Mouse (Mus musculus): ENCODE data around the gene Gm45844. TPM values are rescaled to one million over a fixed set of nuclear protein-coding genes. Genes with fewer than 3 reads are reported as not detected.

The Gm45844 gene
- polyA plus RNA-seq (2012; ENCODE audit: low replicate concordance) = 0.07 TPM in 1 of 2 replicates, not detected in the other

DNA sequence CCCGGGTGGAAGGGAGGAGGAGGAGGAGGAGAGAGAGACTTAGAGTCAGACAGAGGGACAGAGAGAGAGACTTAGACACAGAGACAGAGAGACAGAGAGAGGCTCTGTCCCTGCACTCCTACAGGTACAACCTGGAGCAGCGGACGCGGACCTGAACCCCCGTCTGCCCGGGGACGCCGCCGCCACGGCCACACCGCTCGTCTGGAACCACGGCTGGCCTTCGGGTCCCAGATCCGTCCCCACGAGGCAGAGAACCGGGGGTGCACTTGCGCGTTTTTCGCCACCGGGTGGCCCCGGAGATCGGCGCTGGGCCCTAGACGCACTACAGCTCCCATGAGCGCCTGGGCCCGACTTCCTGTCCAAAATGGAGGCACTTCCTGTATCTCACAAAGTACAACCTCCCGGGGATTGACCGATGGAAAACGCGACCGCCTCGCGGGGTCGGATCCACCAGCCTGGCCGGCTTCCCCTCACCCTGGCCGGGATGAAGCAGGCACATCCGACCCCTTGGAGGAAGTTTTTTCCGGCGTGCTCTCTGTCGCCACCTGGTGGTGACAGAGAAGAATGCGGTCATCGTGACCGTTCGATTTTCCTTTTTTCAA, at the start of gene Gm45844:
Gm45844 (minus strand) TSS at position 324 of the 602 bp plus-strand sequence.

DNA sequence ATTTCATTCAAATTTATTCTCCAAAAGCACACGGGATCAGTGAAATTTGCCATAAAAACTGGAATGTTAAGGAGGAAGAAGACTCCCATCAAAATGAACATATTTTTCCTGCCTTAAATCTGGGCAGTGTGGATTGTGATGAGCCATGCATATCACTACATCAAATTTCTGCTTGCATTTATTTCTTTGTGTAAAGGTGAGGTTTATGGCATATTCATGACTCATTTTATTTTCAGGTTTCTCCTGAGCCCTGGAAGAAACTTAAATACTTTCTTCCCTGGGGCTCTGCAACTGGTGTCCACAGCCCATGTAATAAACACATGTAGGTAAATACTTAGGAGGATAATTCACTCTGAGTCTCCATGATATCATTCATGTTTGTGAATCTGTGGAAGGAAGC, 30.9 kb downstream of the Gm45844 start, which contains the start of gene Vmn2r29:
Vmn2r29 (minus strand) TSS at position 101 of the 400 bp plus-strand sequence.

DNA sequence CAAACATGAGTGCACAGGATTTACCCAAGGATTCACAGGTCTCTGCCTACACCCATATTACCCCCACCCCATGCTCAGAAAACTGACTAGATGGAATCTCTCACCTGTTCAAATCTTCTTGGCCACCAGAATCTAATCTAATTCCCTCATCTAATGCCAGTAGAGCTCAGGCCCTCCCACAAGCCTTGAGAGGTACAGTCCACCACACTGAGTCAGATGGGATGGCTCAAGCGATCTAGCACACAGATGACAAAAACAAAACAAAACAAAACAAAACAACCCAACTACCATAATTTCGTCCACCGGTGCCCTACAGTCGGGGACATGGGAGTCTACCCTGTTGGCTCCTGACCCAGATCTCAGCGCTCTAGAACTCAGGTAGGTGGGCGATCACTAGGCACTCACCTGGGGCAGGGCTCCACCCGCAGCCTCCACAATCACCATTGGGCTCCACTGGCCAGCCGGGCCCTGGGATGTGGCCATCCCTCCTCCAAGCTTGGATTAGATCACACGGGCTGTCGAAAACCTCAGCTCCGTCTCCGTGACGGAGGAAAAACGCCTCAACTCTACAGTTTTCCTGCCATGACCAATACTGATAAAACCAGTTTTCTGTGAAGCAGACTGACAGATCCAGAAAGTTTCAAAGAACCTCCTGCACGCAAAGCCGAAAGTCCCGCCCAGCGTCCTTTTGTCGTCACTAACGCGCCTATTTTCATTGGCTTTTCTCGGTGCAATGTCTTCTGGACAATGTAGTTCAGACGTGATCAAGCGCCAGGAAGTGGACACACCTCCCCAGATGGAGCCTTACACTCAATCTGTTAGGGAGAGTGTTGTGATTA, 68.6 kb downstream of the Gm45844 start, which contains the start of gene Zfp772:
Zfp772 (minus strand) TSS at position 686 of the 839 bp plus-strand sequence.

DNA sequence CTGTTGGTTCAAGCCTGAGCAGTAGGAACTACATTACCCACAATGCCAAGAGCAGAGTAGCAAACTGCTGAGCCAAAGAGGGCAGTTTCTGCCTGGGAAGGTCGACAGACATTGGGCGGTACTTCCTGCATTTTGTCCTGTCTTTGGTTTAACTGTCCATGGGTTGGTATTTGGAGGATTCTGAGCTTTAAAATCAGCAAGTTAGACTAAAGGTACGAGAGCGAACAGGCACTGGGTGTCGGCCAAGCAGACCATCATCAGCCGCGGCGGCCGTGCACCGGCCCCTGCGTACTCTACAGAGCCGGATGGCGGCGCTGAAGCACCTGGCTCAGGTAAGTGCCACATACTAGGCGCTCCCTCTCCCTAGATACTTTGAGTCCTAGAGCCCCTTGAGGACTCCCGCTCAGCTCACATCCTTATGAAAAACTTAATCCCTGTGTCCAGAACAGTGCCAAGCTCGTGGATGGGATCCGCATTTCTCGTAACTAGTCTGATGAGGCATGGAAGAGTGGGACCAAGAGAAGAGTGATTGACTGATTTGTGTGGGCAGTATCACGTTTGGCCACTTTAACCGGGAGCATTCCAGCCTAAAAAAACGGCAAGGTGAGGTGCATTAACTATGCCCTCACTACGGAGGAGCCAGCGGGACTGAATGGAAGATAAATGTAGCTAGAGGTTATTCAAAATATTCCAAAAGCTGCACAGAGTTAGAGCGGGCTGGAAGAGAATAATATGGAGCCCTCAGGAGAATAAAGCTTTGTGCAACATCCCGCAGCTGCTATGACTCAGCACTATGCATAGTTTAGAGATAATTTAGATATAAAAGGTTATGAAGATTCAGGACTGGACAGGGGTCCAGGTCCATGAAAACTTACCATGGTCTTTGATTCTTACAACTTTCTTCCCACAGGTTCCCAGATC, 106.6 kb downstream of the Gm45844 start, which contains the start of gene Zfp418:
Zfp418 (plus strand) TSS at position 104 of the 921 bp plus-strand sequence.

Other genes with a start within 250 kb of the Gm45844 start
- gene Zfp954, start 156.8 kb downstream of the Gm45844 start, polyA plus RNA-seq (2012; ENCODE audit: low replicate concordance) = 2.1 and 2.8 TPM in 2 replicates
- not detected in 2 replicates for gene Zfp773, start 141.5 kb downstream of the Gm45844 start, polyA plus RNA-seq (2012; ENCODE audit: low replicate concordance)
- 0.06 TPM in 2 replicates for gene Zfp418, start 107.0 kb downstream of the Gm45844 start, polyA plus RNA-seq (2012; ENCODE audit: low replicate concordance)
- gene Zfp772, start 68.3 kb downstream of the Gm45844 start, polyA plus RNA-seq (2012; ENCODE audit: low replicate concordance) = 0.11 TPM in 1 of 2 replicates, not detected in the other
- gene Vmn2r29, start 31.0 kb downstream of the Gm45844 start, polyA plus RNA-seq (2012; ENCODE audit: low replicate concordance) = not detected in 2 replicates
- gene Clcn4, start 22.6 kb upstream of the Gm45844 start, polyA plus RNA-seq (2012; ENCODE audit: low replicate concordance) = 3.3 and 7.6 TPM in 2 replicates
- gene Vmn2r30, start 59.3 kb upstream of the Gm45844 start, polyA plus RNA-seq (2012; ENCODE audit: low replicate concordance) = 0.07 TPM in 1 of 2 replicates, not detected in the other
- 0.40 TPM in 1 of 2 replicates, not detected in the other for gene Gm45783, start 96.3 kb upstream of the Gm45844 start, polyA plus RNA-seq (2012; ENCODE audit: low replicate concordance)
- gene Vmn2r31, start 121.4 kb upstream of the Gm45844 start, polyA plus RNA-seq (2012; ENCODE audit: low replicate concordance) = 0.02 TPM in 1 of 2 replicates, not detected in the other
- not detected in 2 replicates for gene Vmn2r32, start 201.7 kb upstream of the Gm45844 start, polyA plus RNA-seq (2012; ENCODE audit: low replicate concordance)

Measured in leukemia stem cell, adult 10-12 weeks (primary cell).